Mouse (Mus musculus) midbrain, embryonic 10.5 days (tissue): ENCODE data around the gene Scaf11. TPM values are rescaled to one million over a fixed set of nuclear protein-coding genes. Genes with fewer than 3 reads are reported as not detected.

Source experiments
- DNase-seq: peaks from one replicate; pipeline ENCODE4 v3.0.0-alpha.2; 2017; ENCODE audit warnings: low spot score
- H3K27ac ChIP-seq: fragments of 300-500 bp; sonication (generic); replicated peaks from 2 replicates; pipeline ENCODE4 v1.5.1; 2016; ENCODE audit warnings: mild to moderate bottlenecking
- H3K27me3 ChIP-seq: fragments of 300-500 bp; sonication (generic); 2 replicates; pipeline ENCODE4 v1.6.1; 2016; ENCODE audit warnings: low read depth, mild to moderate bottlenecking; ENCODE audit not compliant: poor library complexity, severe bottlenecking
- H3K36me3 ChIP-seq: fragments of 300-500 bp; sonication (generic); 2 replicates; pipeline ENCODE4 v1.6.1; 2016; ENCODE audit warnings: mild to moderate bottlenecking, moderate library complexity
- H3K4me1 ChIP-seq: fragments of 300-500 bp; sonication (generic); 2 replicates; pipeline ENCODE4 v1.6.1; 2016
- H3K4me3 ChIP-seq: fragments of 300-500 bp; sonication (generic); 2 replicates; pipeline ENCODE4 v1.5.1; 2016; ENCODE audit warnings: mild to moderate bottlenecking, moderate library complexity
- H3K9me3 ChIP-seq: fragments of 300-500 bp; sonication (generic); replicated peaks from 2 replicates; pipeline ENCODE4 v1.6.1; 2016; ENCODE audit warnings: mild to moderate bottlenecking
- WGBS: fragments of 180-500 bp; shearing (Covaris S2); methylation state at CpG from one replicate; pipeline ENCODE4 v1.1.7; 2016; 5-methylcytosine and 5-hydroxymethylcytosine counted together
- microRNA-seq: library from miRNA; unstranded; fragments of <30 nt; microRNA quantifications from one replicate; pipeline ENCODE4, GENCODE M21; 2017
- polyA plus RNA-seq: library from polyadenylated mRNA; unstranded; fragments of >200 nt; fragmentation: Nextera tagmentation; extraction: Ambion mirVana; gene quantifications from 2 replicates; pipeline ENCODE4 v1.2.1, GENCODE M21; 2016

Gene Scaf11
- polyA plus RNA-seq, 1 experiment from 2014 or later: 102 TPM

GRCm38 (mm10) chr15:96376214-96376613 lies 84.4 kb downstream of the Scaf11 start:
- Histone ChIP-seq H3K36me3 (peaks cover 96% of the 10 kb centered on the region), H3K27me3 (no peaks in the 10 kb centered on the region)
- WGBS: 97% methylated on average over 2 of the region's 2 CpGs

GRCm38 (mm10) chr15:96373161-96373560 lies 87.5 kb downstream of the Scaf11 start:
- Histone ChIP-seq H3K27me3 (no peaks in the 10 kb centered on the region), H3K4me1 (no peaks in the 10 kb centered on the region), H3K9me3 (no peaks in the 10 kb centered on the region), H3K27ac (no peak overlapping the region), H3K36me3 (peaks cover 99% of the 10 kb centered on the region), H3K4me3 (no peak overlapping the region)
- WGBS: 88% methylated on average over 5 of the region's 5 CpGs
- DNase-seq: no peak

More at GRCm38 (mm10) chr15:96376214-96376613, 84.4 kb downstream of the Scaf11 start:
- Histone ChIP-seq H3K9me3 (no peaks in the 10 kb centered on the region), H3K4me1 (no peaks in the 10 kb centered on the region), H3K27ac (no peak overlapping the region), H3K4me3 (no peak overlapping the region)
- no peak for DNase-seq

GRCm38 (mm10) chr15:96372628-96373027 lies 88.0 kb downstream of the Scaf11 start:
- Histone ChIP-seq H3K36me3 (peaks cover 99% of the 10 kb centered on the region), H3K27me3 (no peaks in the 10 kb centered on the region), H3K4me3 (no peak overlapping the region), H3K27ac (no peak overlapping the region), H3K4me1 (no peaks in the 10 kb centered on the region), H3K9me3 (no peaks in the 10 kb centered on the region)
- 92% methylated on average over 6 of the region's 6 CpGs for WGBS
- DNase-seq: no peak

GRCm38 (mm10) chr15:96371311-96371710 lies 89.3 kb downstream of the Scaf11 start:
- Histone ChIP-seq H3K9me3 (no peaks in the 10 kb centered on the region), H3K4me1 (no peaks in the 10 kb centered on the region), H3K4me3 (no peak overlapping the region), H3K27me3 (no peaks in the 10 kb centered on the region), H3K36me3 (peaks cover 99% of the 10 kb centered on the region), H3K27ac (no peak overlapping the region)
- DNase-seq: no peak
- 97% methylated on average over 18 of the region's 18 CpGs for WGBS

- Histone ChIP-seq H3K9me3 (no peaks in the 10 kb centered on the region), H3K4me1 (no peaks in the 10 kb centered on the region), H3K27me3 (no peaks in the 10 kb centered on the region), H3K27ac (no peak overlapping the region), H3K4me3 (no peak overlapping the region), H3K36me3 (peaks cover 100% of the 10 kb centered on the region)
- WGBS: 92% methylated on average over 11 of the region's 11 CpGs
- no peak for DNase-seq
Observed at GRCm38 (mm10) chr15:96366176-96366963, 94.3 kb downstream of the Scaf11 start.

GRCm38 (mm10) chr15:96365351-96365750 lies 95.3 kb downstream of the Scaf11 start:
- no peaks in the 10 kb centered on the region for H3K27me3 ChIP-seq
- no peak for DNase-seq
- H3K9me3 ChIP-seq: no peaks in the 10 kb centered on the region
- no peak overlapping the region for H3K4me3 ChIP-seq
- H3K27ac ChIP-seq: no peak overlapping the region
- 82% methylated on average over 3 of the region's 3 CpGs for WGBS
- peaks cover 100% of the 10 kb centered on the region for H3K36me3 ChIP-seq
- H3K4me1 ChIP-seq: no peaks in the 10 kb centered on the region

Small RNA genes within 50 kb of the gene (microRNA-seq; reads per million reads assigned to microRNA genes)
- not detected for gene Gm25397

Other genes with a start within 250 kb of the Scaf11 start
- 26.2 and 27.6 TPM in 2 replicates for gene Arid2, start 173.3 kb downstream of the Scaf11 start, polyA plus RNA-seq
- 111 and 117 TPM in 2 replicates for gene Slc38a1, start 182.1 kb upstream of the Scaf11 start, polyA plus RNA-seq
- 151 and 164 TPM in 2 replicates for gene Slc38a2, start 238.9 kb upstream of the Scaf11 start, polyA plus RNA-seq